Mouse (Mus musculus) thymus, adult 18-20 months (tissue): ENCODE data around the gene Tdp2.

ENCODE experiments used
- DNase-seq, 2 experiments: peaks; one replicate each; pipeline ENCODE4 v3.0.0; 2022; ENCODE audit warnings: mixed read lengths in 2 of 2

Tdp2 gene

GRCm38 (mm10) chr13:24882411-24882810 is 50.9 kb downstream of the Tdp2 start:
- DNase-seq = no peak

GRCm38 (mm10) chr13:24889554-24889953 is 58.1 kb downstream of the Tdp2 start:
- no peak for DNase-seq
